Mouse (Mus musculus) embryonic fibroblast, embryonic 13.5 days (primary cell): ENCODE measurements around the gene Psmb9.

ENCODE experiments used
- CTCF ChIP-seq: IDR thresholded peaks from 2 replicates; pipeline ENCODE4 v1.5.1; 2011; ENCODE audit warnings: mild to moderate bottlenecking, control low read depth, low read length, moderate library complexity, borderline replicate concordance; ENCODE audit not compliant: insufficient read depth
- POLR2A ChIP-seq: IDR thresholded peaks from 2 replicates; pipeline ENCODE4 v1.6.1; 2011; ENCODE audit warnings: low read depth, mild to moderate bottlenecking, control low read depth, low read length, moderate library complexity

DNA sequence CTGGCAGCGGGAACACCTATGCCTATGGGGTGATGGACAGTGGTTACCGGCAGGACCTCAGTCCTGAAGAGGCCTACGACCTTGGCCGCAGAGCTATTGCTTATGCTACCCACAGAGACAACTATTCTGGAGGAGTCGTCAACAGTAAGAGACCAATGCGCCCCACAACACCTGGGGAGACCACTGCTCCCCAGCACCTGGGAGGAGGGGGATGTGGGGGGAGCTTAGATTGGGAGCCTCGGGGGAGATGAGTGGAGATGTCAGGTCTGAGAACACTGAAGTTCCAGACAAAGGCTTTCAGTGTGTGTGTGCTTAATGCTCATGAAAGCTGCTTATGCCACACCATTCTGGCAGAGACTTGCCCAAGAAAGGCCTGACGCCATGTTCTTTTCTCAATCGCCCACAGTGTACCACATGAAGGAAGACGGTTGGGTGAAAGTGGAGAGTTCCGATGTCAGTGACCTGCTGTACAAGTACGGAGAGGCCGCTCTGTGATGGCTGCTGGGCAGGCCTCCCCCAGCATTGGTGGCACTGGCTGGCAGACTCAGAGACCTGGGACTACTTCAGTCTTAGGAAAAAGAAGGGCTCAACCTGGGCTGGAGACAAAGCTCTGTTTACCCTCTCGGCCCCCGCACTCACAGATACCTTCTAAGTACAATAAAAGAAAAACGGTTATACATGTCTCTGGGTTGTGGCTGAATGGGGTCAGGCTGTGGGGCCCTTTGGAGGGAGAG is 13.4 kb upstream of the Psmb9 start:
- TF ChIP-seq CTCF (no peak), POLR2A (no peak)
